Mouse (Mus musculus) limb, embryonic 12.5 days (tissue): ENCODE data around the gene Acy3. TPM values are rescaled to one million over a fixed set of nuclear protein-coding genes. Genes with fewer than 3 reads are reported as not detected.
"Not testable (repeated sequence)": the region's sequence is repeated elsewhere in the genome, so short reads cannot be mapped to it uniquely, and the experiment has no call there.

Experiments
- ATAC-seq: fragments of 200-750 bp; cut with Nextera tagmentation; 2 replicates; pipeline ENCODE4 v1.8.0; 2017; ENCODE audit warnings: low read depth, moderate TSS enrichment; ENCODE audit not compliant: insufficient number of reproducible peaks, insufficient read depth, low FRiP score, low TSS enrichment
- H3K27ac ChIP-seq: fragments of 300-500 bp; sonication (generic); 2 replicates; pipeline ENCODE4 v1.5.1; 2016; ENCODE audit warnings: mild to moderate bottlenecking, moderate library complexity
- H3K27me3 ChIP-seq: fragments of 300-500 bp; sonication (generic); 2 replicates; pipeline ENCODE4 v1.6.1; 2016; ENCODE audit warnings: mild to moderate bottlenecking, moderate library complexity
- H3K36me3 ChIP-seq: fragments of 300-500 bp; sonication (generic); 2 replicates; pipeline ENCODE4 v1.6.1; 2016; ENCODE audit warnings: mild to moderate bottlenecking, moderate library complexity
- H3K4me1 ChIP-seq: fragments of 300-500 bp; sonication (generic); replicated peaks from 2 replicates; pipeline ENCODE4 v1.6.1; 2016
- H3K4me2 ChIP-seq: fragments of 300-500 bp; sonication (generic); 2 replicates; pipeline ENCODE4 v1.6.1; 2016; ENCODE audit warnings: mild to moderate bottlenecking, moderate library complexity
- H3K4me3 ChIP-seq: fragments of 300-500 bp; sonication (generic); replicated peaks from 2 replicates; pipeline ENCODE4 v1.5.1; 2016; ENCODE audit warnings: mild to moderate bottlenecking
- H3K9ac ChIP-seq: fragments of 300-500 bp; sonication (generic); replicated peaks from 2 replicates; pipeline ENCODE4 v1.6.1; 2016; ENCODE audit warnings: mild to moderate bottlenecking, moderate library complexity
- H3K9me3 ChIP-seq: fragments of 300-500 bp; sonication (generic); 2 replicates; pipeline ENCODE4 v1.6.1; 2016; ENCODE audit warnings: mild to moderate bottlenecking, moderate library complexity
- WGBS: fragments of 180-500 bp; shearing (Covaris S2); methylation state at CpG from one replicate; pipeline ENCODE4 v1.1.7; 2016; 5-methylcytosine and 5-hydroxymethylcytosine counted together
- polyA plus RNA-seq: library from polyadenylated mRNA; unstranded; fragments of >200 nt; fragmentation: Nextera tagmentation; extraction: Ambion mirVana; gene quantifications from 2 replicates; pipeline ENCODE4 v1.2.1, GENCODE M21; 2016

The Acy3 gene
- polyA plus RNA-seq, 1 experiment from 2014 or later: 3.6 TPM

- Histone ChIP-seq H3K4me1 (0 out of 2 replicates have a peak, but pooled peaks cover 6% of the 10 kb centered on the region), H3K4me3 (no peak overlapping the region), H3K4me2 (no peak overlapping the region), H3K9ac (no peak overlapping the region), H3K9me3 (no peaks in the 10 kb centered on the region), H3K36me3 (no peaks in the 10 kb centered on the region), H3K27ac (peak overlapping the region; percentile 23; the same call in 1 of the 2 replicates), H3K27me3 (no peaks in the 10 kb centered on the region)
- WGBS: 41% methylated on average over 18 of the region's 18 CpGs
- ATAC-seq: peak; percentile 42; the same call in 1 of the 2 replicates
These were observed 32.6 kb downstream of the Acy3 start for GRCm38 (mm10) chr19:4018743-4019583.

- Histone ChIP-seq H3K9ac (no peak overlapping the region), H3K4me1 (0 out of 2 replicates have a peak, but pooled peaks cover 6% of the 10 kb centered on the region), H3K9me3 (peaks cover 8% of the 10 kb centered on the region; the same call in 1 of the 2 replicates), H3K4me3 (no peak overlapping the region), H3K4me2 (no peak overlapping the region), H3K36me3 (no peaks in the 10 kb centered on the region), H3K27ac (no peak overlapping the region), H3K27me3 (no peaks in the 10 kb centered on the region)
- WGBS: 77% methylated on average over 7 of the region's 7 CpGs
- ATAC-seq: no peak
These were observed 36.8 kb downstream of the Acy3 start for GRCm38 (mm10) chr19:4023185-4023584.

GRCm38 (mm10) chr19:4027576-4027975 lies 41.2 kb downstream of the Acy3 start:
- Histone ChIP-seq H3K27me3 (no peaks in the 10 kb centered on the region), H3K9me3 (peaks cover 8% of the 10 kb centered on the region; the same call in 1 of the 2 replicates), H3K9ac (no peak overlapping the region), H3K27ac (no peak overlapping the region), H3K4me1 (no peaks in the 10 kb centered on the region), H3K36me3 (no peaks in the 10 kb centered on the region), H3K4me3 (no peak overlapping the region), H3K4me2 (no peak overlapping the region)
- no peak for ATAC-seq

- Histone ChIP-seq H3K27me3 (no peaks in the 10 kb centered on the region), H3K4me2 (no peak overlapping the region), H3K27ac (no peak overlapping the region), H3K4me3 (no peak overlapping the region), H3K4me1 (peaks cover 13% of the 10 kb centered on the region), H3K9ac (no peak overlapping the region), H3K9me3 (no peaks in the 10 kb centered on the region), H3K36me3 (peaks cover 14% of the 10 kb centered on the region; the same call in 1 of the 2 replicates)
- WGBS: 70% methylated on average over 7 of the region's 7 CpGs
- ATAC-seq: no peak
These were observed 46.3 kb downstream of the Acy3 start for GRCm38 (mm10) chr19:4032668-4033067.

- 88% methylated on average over 3 of the region's 3 CpGs for WGBS
These were observed 46.9 kb downstream of the Acy3 start for GRCm38 (mm10) chr19:4033298-4033697.

GRCm38 (mm10) chr19:4033742-4034141 lies 47.4 kb downstream of the Acy3 start:
- Histone ChIP-seq H3K27me3 (no peaks in the 10 kb centered on the region), H3K36me3 (peaks cover 14% of the 10 kb centered on the region; the same call in 1 of the 2 replicates), H3K4me1 (peaks cover 15% of the 10 kb centered on the region), H3K9ac (no peak overlapping the region), H3K4me2 (no peak overlapping the region), H3K27ac (no peak overlapping the region), H3K9me3 (no peaks in the 10 kb centered on the region), H3K4me3 (no peak overlapping the region)
- ATAC-seq: no peak
- WGBS: 70% methylated on average over 5 of the region's 5 CpGs

More at GRCm38 (mm10) chr19:4033298-4033697, 46.9 kb downstream of the Acy3 start:
- Histone ChIP-seq H3K9ac (no peak overlapping the region), H3K4me1 (peaks cover 15% of the 10 kb centered on the region), H3K36me3 (peaks cover 14% of the 10 kb centered on the region; the same call in 1 of the 2 replicates), H3K4me2 (no peak overlapping the region), H3K4me3 (no peak overlapping the region), H3K27me3 (no peaks in the 10 kb centered on the region), H3K9me3 (no peaks in the 10 kb centered on the region), H3K27ac (no peak overlapping the region)
- ATAC-seq: no peak

GRCm38 (mm10) chr19:4036327-4037045 lies 50.1 kb downstream of the Acy3 start:
- H3K4me3 ChIP-seq: 0 out of 2 replicates have a peak overlapping the region, but pooled peaks have one; percentile 1
- WGBS: 75% methylated on average over 12 of the region's 12 CpGs
- no peak overlapping the region for H3K27ac ChIP-seq
- ATAC-seq: no peak
- H3K9ac ChIP-seq: 0 out of 2 replicates have a peak overlapping the region, but pooled peaks have one; percentile 18
- H3K36me3 ChIP-seq: peaks cover 14% of the 10 kb centered on the region; the same call in 1 of the 2 replicates
- H3K27me3 ChIP-seq: no peaks in the 10 kb centered on the region
- H3K4me2 ChIP-seq: peak overlapping the region; percentile 36; the same call in 1 of the 2 replicates
- H3K9me3 ChIP-seq: no peaks in the 10 kb centered on the region
- H3K4me1 ChIP-seq: peaks cover 15% of the 10 kb centered on the region

- peak overlapping the region; percentile 71 for H3K4me2 ChIP-seq
- 33% methylated on average over 8 of the region's 8 CpGs for WGBS
- H3K4me1 ChIP-seq: peaks cover 15% of the 10 kb centered on the region
- H3K36me3 ChIP-seq: peaks cover 14% of the 10 kb centered on the region; the same call in 1 of the 2 replicates
- H3K9me3 ChIP-seq, H3K27me3 ChIP-seq: not testable (repeated sequence)
- H3K4me3 ChIP-seq: peak overlapping the region; percentile 73
- ATAC-seq: peak; percentile 42; the same call in 1 of the 2 replicates
- H3K9ac ChIP-seq: peak overlapping the region; percentile 81
- H3K27ac ChIP-seq: peak overlapping the region; percentile 86
These were observed 50.9 kb downstream of the Acy3 start for GRCm38 (mm10) chr19:4037154-4037787.

GRCm38 (mm10) chr19:4037788-4038232 lies 51.4 kb downstream of the Acy3 start, which contains the start of gene Gstp1:
Gene Gstp1, minus strand, starts transcription at chr19:4037985.
- Histone ChIP-seq H3K4me3 (peak within 1 kb of the TSS; percentile 73), H3K4me1 (peaks cover 15% of the 10 kb centered on the region), H3K27me3 (no peaks in the 10 kb centered on the region), H3K9me3 (no peaks in the 10 kb centered on the region), H3K36me3 (peaks cover 14% of the 10 kb centered on the region; the same call in 1 of the 2 replicates), H3K9ac (peak within 1 kb of the TSS; percentile 81), H3K27ac (peak within 1 kb of the TSS; percentile 86), H3K4me2 (peak within 1 kb of the TSS; percentile 71)
- WGBS: under 1% methylated on average over 26 of the region's 26 CpGs
- ATAC-seq: peak; percentile 77
